Mouse (Mus musculus): ENCODE measurements around the gene Nfam1. TPM values are rescaled to one million over a fixed set of nuclear protein-coding genes. Genes with fewer than 3 reads are reported as not detected.
A peak's percentile ranks its signal among the peaks of the same experiment; 100 is the strongest.

The Nfam1 gene
- total and polyA plus RNA-seq, 3 experiments = 0.04 to 0.81 (median 0.20) TPM

DNA sequence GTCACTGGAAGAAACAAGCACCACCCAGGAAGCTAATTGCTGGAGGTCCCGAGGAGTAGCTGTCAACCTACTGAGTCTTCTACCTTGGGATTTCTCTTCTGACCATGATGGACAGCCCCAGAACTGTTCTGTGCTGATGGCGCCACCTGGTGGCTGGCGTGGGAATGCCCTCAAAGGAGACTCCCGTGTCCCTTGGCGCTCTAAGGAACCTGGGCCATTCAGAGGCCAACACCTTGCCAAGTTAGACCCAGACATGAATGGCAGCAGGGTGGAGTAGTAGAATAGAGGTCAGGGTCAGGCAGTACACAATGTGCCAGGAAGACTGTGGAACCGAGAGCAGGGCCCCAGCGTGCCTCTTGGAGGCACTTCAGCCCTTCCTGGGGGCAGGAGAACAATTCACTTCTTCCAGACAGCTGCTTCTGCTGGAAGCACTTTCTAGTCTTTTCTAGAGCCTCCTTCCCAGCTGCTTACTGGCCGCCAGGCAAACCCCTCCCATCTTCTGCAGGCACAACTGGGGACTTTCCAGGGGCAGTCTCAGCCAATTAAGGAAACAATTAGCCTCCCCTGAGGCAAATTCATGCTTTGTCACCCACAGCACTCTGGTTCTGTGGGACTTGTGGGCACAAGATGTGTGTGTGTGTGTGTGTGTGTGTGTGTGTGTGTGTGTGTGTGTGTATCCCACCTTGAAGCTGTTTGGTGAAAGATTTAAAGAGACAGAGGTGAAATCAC, 4.8 kb upstream of the Nfam1 start (continued):
- TF ChIP-seq RAD21 (IDR thresholded peaks at IDR 0.05; ENCODE audit: low read depth, low read length) (peak; percentile 98), JUN (IDR thresholded peaks at IDR 0.05; ENCODE audit: insufficient read depth, low read depth, low read length) (no peak; the same call in 1 of the 2 replicates), POLR2A (IDR thresholded peaks at IDR 0.05; ENCODE audit: low read depth, low read length) (no peak; the same call in 1 of the 2 replicates), EP300 (IDR thresholded peaks at IDR 0.05; ENCODE audit: low read length) (peak; percentile 72; the same call in 1 of the 2 replicates), ZC3H11A (IDR thresholded peaks at IDR 0.05; ENCODE audit: low read depth, low read length) (peak; percentile 95), UBTF (IDR thresholded peaks at IDR 0.05; ENCODE audit: low read depth, low read length) (no peak), JUND (conservative IDR thresholded peaks at IDR 0.05; ENCODE audit: low read depth, low read length) (no peak), GABPA (IDR thresholded peaks at IDR 0.05; ENCODE audit: insufficient replicate concordance, low read depth, low read length) (no peak), IRF4 (IDR thresholded peaks at IDR 0.05; ENCODE audit: low read depth, low read length) (peak; percentile 81), PAX5 (IDR thresholded peaks at IDR 0.05; ENCODE audit: low read length) (no peak), ZNF384 (IDR thresholded peaks at IDR 0.05; ENCODE audit: low read depth, low read length) (no peak), CHD2 (IDR thresholded peaks at IDR 0.05; ENCODE audit: low read length) (peak; percentile 15; the same call in 1 of the 2 replicates), USF1 (IDR thresholded peaks at IDR 0.05; ENCODE audit: low read depth, low read length) (no peak), BHLHE40 (IDR thresholded peaks at IDR 0.05; ENCODE audit: low read depth, low read length) (peak; percentile 89), POLR2AphosphoS2 (IDR thresholded peaks at IDR 0.05; ENCODE audit: low read depth, low read length) (no peak), USF2 (conservative IDR thresholded peaks at IDR 0.05; ENCODE audit: low read depth, low read length) (no peak), SIN3A (IDR thresholded peaks at IDR 0.05; ENCODE audit: low read length) (peak; percentile 85), TCF12 (IDR thresholded peaks at IDR 0.05; ENCODE audit: low read depth, low read length) (peak; percentile 86), MEF2A (IDR thresholded peaks at IDR 0.05; ENCODE audit: borderline replicate concordance, low read depth, low read length) (peak; percentile 95)

DNA sequence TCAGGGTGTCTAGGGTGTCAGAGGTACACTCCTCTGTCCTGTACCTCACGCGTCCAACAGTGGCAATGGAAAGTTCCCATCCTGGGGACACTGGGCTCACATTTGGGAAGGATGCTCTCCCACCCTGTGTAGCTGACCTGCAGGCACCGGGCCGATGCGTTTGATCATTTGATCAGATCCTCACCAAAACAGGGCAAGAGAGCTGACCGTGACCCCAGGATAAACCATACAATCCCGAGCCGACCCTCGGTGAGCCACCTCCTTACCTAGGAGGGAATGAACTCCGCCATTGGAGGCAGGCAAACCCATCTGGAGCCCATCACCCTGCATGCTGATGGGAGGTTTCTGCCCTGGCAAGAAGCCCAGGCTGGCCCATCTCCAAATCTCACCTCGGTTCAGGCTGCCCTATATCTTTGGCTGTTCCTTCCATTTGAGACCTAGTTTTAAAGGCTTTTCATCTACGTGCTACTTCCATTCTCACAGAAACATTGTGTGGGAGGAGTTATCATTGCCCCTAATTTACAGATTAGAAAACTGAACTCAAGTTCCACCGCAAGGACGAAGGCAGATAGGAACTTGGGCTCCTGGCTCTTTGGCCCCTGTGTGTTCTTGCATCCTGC, 3.9 kb upstream of the Nfam1 start:
- Histone ChIP-seq H3K4me3 (replicated peaks in 1 of 3; ENCODE audit: low read depth in 2 of 3, low read length in 2 of 3, poor library complexity in 1 of 3) (no peak overlapping the region), H3K27ac (ENCODE audit: insufficient read depth, low read depth) (no peak overlapping the region), H3K9ac (ENCODE audit: insufficient read depth, low read depth) (no peak overlapping the region), H3K79me2 (replicated peaks; ENCODE audit: control insufficient read depth, extremely low read depth, insufficient read depth, poor library complexity, severe bottlenecking) (no peaks in the 10 kb centered on the region), H3K27me3 (replicated peaks) (peaks cover 2% of the 10 kb centered on the region), H3K36me3 (replicated peaks in 1 of 2; ENCODE audit: control insufficient read depth in 1 of 2, insufficient read depth in 1 of 2, low read length in 1 of 2) (no peaks in the 10 kb centered on the region), H3K9me3 (replicated peaks; ENCODE audit: low read length) (no peaks in the 10 kb centered on the region), H3K4me2 (ENCODE audit: insufficient read depth, low read depth, poor library complexity, severe bottlenecking) (no peak overlapping the region), H3K4me1 (ENCODE audit: control insufficient read depth in 1 of 2, insufficient read depth in 2 of 2) (peaks cover 21 to 73% of the 10 kb centered on the region in 2 experiments)
- DNase-seq (ENCODE audit: extremely low read depth) = no peak
- dilution Hi-C loops (cut with MboI; ENCODE audit: extremely low pct_ligation_motif_present, extremely low pct_unique_long_range_greater_than_20kb, low sequenced_read_pairs) (no loop called here), in situ Hi-C loops (cut with MboI; ENCODE audit: low pct_ligation_motif_present, low pct_unique_long_range_greater_than_20kb, low sequenced_read_pairs) (no loop called here)
- no peak for TF ChIP-seq CHD1 (IDR thresholded peaks at IDR 0.05; ENCODE audit: low read depth, low read length)
- TF ChIP-seq JUND (conservative IDR thresholded peaks at IDR 0.05; ENCODE audit: low read depth, low read length) = no peak
